Mouse (Mus musculus) forebrain, embryonic 14.5 days (tissue): ENCODE measurements around the gene Bahcc1. TPM values are rescaled to one million over a fixed set of nuclear protein-coding genes. Genes with fewer than 3 reads are reported as not detected.

Source experiments
- ATAC-seq: fragments of 200-750 bp; cut with Nextera tagmentation; 2 replicates; pipeline ENCODE4 v1.8.0; 2017; ENCODE audit warnings: mild to moderate bottlenecking, moderate library complexity
- DNase-seq: peaks from one replicate; pipeline ENCODE4 v3.0.0-alpha.2; 2015; ENCODE audit warnings: low spot score
- H3K27ac ChIP-seq: fragments of 300-500 bp; sonication (generic); 2 replicates; pipeline ENCODE4 v1.5.1; 2014; ENCODE audit warnings: low read depth, mild to moderate bottlenecking, control low read depth, low read length, moderate library complexity
- H3K27me3 ChIP-seq: fragments of 300-500 bp; sonication (generic); replicated peaks from 2 replicates; pipeline ENCODE4 v1.6.1; 2014; ENCODE audit warnings: low read length, control low read depth, mixed read lengths; ENCODE audit not compliant: control insufficient read depth, insufficient read depth
- H3K36me3 ChIP-seq: fragments of 300-500 bp; sonication (generic); 2 replicates; pipeline ENCODE4 v1.6.1; 2014; ENCODE audit warnings: low read length, control low read depth; ENCODE audit not compliant: control insufficient read depth, insufficient read depth
- H3K4me1 ChIP-seq: fragments of 300-500 bp; sonication (generic); 2 replicates; pipeline ENCODE4 v1.6.1; 2014; ENCODE audit warnings: antibody characterized with exemption, low read length, control low read depth; ENCODE audit not compliant: control insufficient read depth, insufficient read depth
- H3K4me2 ChIP-seq: fragments of 300-500 bp; sonication (generic); 2 replicates; pipeline ENCODE4 v1.6.1; 2014; ENCODE audit warnings: mild to moderate bottlenecking, control low read depth, low read length
- H3K4me3 ChIP-seq: fragments of 300-500 bp; sonication (generic); 2 replicates; pipeline ENCODE4 v1.5.1; 2014; ENCODE audit warnings: low read depth, low read length, control low read depth
- H3K9ac ChIP-seq: fragments of 300-500 bp; sonication (generic); 2 replicates; pipeline ENCODE4 v1.6.1; 2014; ENCODE audit warnings: mild to moderate bottlenecking, low read length, control low read depth, moderate library complexity
- H3K9me3 ChIP-seq: fragments of 300-500 bp; sonication (generic); replicated peaks from 2 replicates; pipeline ENCODE4 v1.6.1; 2016; ENCODE audit warnings: low read length, control low read depth, mixed read lengths; ENCODE audit not compliant: control insufficient read depth
- WGBS: fragments of 180-500 bp; shearing (Covaris S2); extraction: QIAGEN DNeasy Blood & Tissue Kit; methylation state at CpG from one replicate; pipeline ENCODE4 v1.1.7; 2014; 5-methylcytosine and 5-hydroxymethylcytosine counted together
- polyA plus RNA-seq: library from polyadenylated mRNA; unstranded; fragments of >200 nt; fragmentation: Nextera tagmentation; extraction: Ambion mirVana; gene quantifications from 2 replicates; pipeline ENCODE4 v1.2.1, GENCODE M21; 2014

Bahcc1 gene
- 12.6 and 14.5 TPM in 2 replicates for polyA plus RNA-seq

DNA sequence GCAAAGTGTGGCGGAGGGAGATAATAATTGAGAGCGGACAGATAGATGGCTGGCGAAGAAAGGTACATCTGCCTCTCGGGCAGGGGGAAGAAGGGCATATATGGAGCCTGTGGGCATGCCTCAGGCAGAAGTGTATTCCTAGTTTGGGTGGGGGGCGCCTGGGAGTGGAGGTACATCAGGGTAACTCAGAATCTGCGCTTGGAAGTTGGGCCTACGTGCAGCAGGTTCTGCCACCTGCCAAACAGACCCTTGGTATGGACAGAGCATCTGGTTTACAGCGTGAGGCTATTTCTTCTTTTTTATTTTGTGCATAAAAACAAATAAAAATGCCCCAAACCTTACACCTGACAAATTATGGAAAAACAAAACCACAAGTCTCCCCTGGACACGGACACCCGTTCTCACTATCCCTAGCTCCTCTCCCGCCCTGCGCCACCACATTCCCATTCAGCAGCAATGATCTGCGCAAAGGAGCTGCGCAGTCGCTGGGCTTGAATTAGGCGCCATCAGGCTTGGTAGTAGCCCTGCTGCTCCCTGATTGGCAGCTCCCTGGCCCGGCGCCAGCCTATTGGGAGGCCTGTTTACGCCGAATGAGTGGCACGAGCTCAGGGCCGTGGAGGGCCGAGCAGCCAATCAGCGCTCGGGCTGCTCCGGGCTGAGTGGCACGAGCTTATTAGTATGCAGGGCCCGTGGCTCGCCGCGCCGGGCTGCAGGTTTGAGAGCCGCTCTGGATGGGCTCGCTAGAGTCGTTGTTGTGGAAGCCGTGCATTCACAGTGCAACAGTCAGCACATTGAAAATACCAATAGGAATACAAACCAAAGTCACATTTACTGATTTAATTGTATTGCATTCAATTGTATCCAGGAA is at the start of gene Bahcc1:
Bahcc1 (plus strand) TSS at position 718 of the 868 bp plus-strand sequence.
- DNase-seq (peak; percentile 100), ATAC-seq (peak; percentile 94)
- Histone ChIP-seq H3K36me3 (0 out of 2 replicates have a peak, but pooled peaks cover 4% of the 10 kb centered on the region), H3K4me1 (peaks cover 27% of the 10 kb centered on the region), H3K4me2 (peak within 1 kb of the TSS; percentile 99), H3K9me3 (no peaks in the 10 kb centered on the region), H3K27ac (peak within 1 kb of the TSS; percentile 97), H3K9ac (peak within 1 kb of the TSS; percentile 100), H3K27me3 (no peaks in the 10 kb centered on the region), H3K4me3 (peak within 1 kb of the TSS; percentile 91)
- 1% methylated on average over 36 of the region's 36 CpGs for WGBS

DNA sequence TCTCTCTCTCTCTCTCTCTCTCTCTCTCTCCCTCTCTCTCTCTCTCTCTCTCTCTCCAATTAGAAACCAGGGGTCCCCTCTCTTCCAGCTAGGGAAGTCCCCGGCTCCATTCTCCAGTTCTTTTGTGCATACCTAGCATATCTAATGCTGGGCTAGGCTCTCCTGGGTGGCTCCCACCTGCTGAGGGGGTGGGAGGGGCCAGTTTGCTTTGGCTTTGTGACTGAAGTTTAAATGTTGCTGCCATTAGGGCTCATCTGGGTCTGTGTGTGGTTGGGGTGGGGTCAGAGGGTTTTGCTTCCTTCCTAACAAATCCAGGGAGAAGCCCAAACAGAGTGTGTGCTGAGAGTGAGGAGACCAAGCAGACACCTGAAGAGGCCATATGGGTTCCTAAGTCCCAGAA is 49.6 kb upstream of the Bahcc1 start:
- 19% methylated on average over 1 of the region's 1 CpGs for WGBS
- H3K4me3 ChIP-seq = no peak overlapping the region
- no peak for ATAC-seq

DNA sequence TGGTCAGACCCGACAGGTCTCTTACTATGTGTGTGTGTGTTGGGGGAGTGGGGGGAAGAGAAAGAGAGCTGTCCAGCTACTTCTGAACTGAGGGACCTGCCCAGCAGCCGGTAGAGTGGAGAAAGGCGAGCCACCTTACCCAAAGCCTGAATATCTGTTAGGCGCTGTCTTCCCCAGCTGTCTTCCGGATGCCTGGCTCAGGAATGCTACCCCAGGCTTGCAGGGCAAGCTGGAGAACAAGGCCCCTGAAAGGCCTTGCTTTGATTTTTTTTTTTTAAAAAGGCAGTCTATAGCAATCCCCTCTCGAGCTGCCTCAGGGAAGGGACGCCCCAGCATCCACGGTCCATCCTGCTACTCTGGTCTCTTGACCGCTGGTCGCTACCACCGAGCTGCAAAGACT is 49.0 kb upstream of the Bahcc1 start:
- Histone ChIP-seq H3K9ac (peak overlapping the region; percentile 99; the same call in 1 of the 2 replicates), H3K4me2 (peak overlapping the region; percentile 92), H3K36me3 (peaks cover 6% of the 10 kb centered on the region; the same call in 1 of the 2 replicates), H3K27me3 (no peaks in the 10 kb centered on the region), H3K4me3 (no peak overlapping the region), H3K9me3 (no peaks in the 10 kb centered on the region), H3K27ac (peak overlapping the region; percentile 87; the same call in 1 of the 2 replicates), H3K4me1 (peaks cover 35% of the 10 kb centered on the region)
- ATAC-seq = no peak
- peak; percentile 23 for DNase-seq
- WGBS = 36% methylated on average over 11 of the region's 11 CpGs

More for the DNA sequence above, 49.6 kb upstream of the Bahcc1 start:
- Histone ChIP-seq H3K27ac (peak overlapping the region; percentile 87; the same call in 1 of the 2 replicates), H3K4me1 (peaks cover 35% of the 10 kb centered on the region), H3K36me3 (peaks cover 6% of the 10 kb centered on the region; the same call in 1 of the 2 replicates), H3K27me3 (no peaks in the 10 kb centered on the region), H3K9me3 (no peaks in the 10 kb centered on the region), H3K4me2 (no peak overlapping the region), H3K9ac (peak overlapping the region; percentile 99; the same call in 1 of the 2 replicates)
- no peak for DNase-seq

DNA sequence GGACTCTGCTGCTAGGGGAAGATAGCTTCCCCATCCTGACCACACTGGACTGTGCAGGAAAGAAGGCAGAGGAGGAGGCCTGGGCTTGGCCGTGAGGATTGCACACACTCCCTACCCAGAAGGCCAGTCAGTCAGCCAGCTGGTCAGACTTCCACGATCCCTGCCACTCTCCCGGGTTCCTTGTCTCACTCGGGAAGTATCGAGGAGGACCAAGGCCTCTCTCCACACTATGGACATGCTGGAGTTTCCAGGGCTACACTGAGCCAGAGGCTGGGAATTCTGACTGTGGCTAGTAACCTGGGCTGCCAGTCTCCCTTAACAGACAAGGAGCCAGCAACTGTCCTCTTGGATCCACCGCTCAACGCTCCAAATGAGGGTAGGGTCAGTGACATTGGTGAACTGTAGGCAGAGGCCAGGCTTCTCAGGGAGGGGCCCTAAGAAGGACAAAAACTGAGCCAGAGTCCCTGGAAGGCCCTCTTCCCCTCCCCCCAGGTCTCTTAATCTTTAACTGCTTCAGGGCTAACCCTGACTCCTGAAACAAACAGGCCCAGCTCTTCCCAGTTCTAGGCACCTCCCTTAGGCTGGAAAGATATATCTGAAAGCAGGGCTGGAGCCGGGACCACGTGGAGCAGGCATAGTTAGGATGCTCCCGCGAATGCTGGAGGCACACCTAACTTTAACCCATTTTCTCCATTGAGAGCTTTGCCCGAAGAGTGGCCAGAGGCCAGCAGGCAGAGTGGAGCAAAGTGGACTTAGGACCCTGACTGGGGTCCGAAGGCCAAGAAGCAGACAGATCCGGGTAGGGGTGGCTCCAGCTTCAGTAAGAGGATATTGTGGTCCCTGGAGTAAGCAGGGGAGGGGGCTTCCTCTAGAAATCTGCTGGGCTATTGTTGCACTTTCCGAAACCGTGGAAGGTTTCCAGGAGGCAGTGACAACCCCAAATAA is 48.1 kb upstream of the Bahcc1 start:
- H3K9ac ChIP-seq = peak overlapping the region; percentile 99
- H3K4me1 ChIP-seq = peaks cover 35% of the 10 kb centered on the region
- 9% methylated on average over 16 of the region's 16 CpGs for WGBS
- no peaks in the 10 kb centered on the region for H3K9me3 ChIP-seq
- peak overlapping the region; percentile 92 for H3K4me2 ChIP-seq
- ATAC-seq (no peak), DNase-seq (peak; percentile 67)
- H3K36me3 ChIP-seq = peaks cover 6% of the 10 kb centered on the region; the same call in 1 of the 2 replicates
- H3K27me3 ChIP-seq = no peaks in the 10 kb centered on the region
- H3K27ac ChIP-seq = peak overlapping the region; percentile 87
- H3K4me3 ChIP-seq = peak overlapping the region; percentile 94

GRCm38 (mm10) chr11:120185316-120186141 is 47.2 kb upstream of the Bahcc1 start:
- peak overlapping the region; percentile 92 for H3K4me2 ChIP-seq
- H3K4me3 ChIP-seq = peak overlapping the region; percentile 94
- H3K36me3 ChIP-seq = peaks cover 6% of the 10 kb centered on the region; the same call in 1 of the 2 replicates
- H3K4me1 ChIP-seq = peaks cover 39% of the 10 kb centered on the region
- ATAC-seq (no peak), DNase-seq (peak; percentile 62)
- 1% methylated on average over 54 of the region's 54 CpGs for WGBS
- no peaks in the 10 kb centered on the region for H3K9me3 ChIP-seq
- H3K27me3 ChIP-seq = no peaks in the 10 kb centered on the region
- H3K27ac ChIP-seq = peak overlapping the region; percentile 87
- H3K9ac ChIP-seq = peak overlapping the region; percentile 99

DNA sequence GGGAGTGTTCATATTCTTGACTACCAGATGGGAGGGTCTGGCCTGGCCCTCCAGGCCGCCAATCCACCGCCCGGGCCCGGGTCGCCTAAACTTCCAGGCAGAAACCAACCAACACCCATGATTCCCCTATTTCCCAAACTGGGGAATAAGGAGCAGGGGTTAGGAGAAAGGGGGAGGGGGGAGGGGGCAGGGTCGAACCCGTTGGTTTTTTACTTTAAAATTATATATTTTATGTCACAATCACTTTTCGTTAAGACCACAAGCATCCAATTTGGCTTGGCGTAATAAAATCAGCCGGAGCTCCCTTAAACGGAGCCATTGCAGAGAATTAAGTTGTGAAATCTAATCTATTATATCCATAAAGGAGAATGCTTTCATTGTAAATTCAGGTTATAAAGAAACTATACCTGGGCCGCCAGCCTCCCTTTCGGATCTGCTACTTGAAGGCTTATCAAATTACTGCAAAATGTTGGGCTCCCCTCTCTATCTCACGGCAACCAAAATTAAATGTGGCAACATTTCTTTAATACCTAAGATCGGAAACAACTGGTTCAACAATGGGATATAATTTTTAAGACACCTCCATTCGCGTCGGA is 46.5 kb upstream of the Bahcc1 start:
- H3K4me1 ChIP-seq = peaks cover 41% of the 10 kb centered on the region
- no peaks in the 10 kb centered on the region for H3K9me3 ChIP-seq
- no peaks in the 10 kb centered on the region for H3K27me3 ChIP-seq
- WGBS = 5% methylated on average over 18 of the region's 18 CpGs
- peak; percentile 46 for DNase-seq
- H3K9ac ChIP-seq = peak overlapping the region; percentile 99
- peak overlapping the region; percentile 94 for H3K4me3 ChIP-seq
- H3K4me2 ChIP-seq = peak overlapping the region; percentile 92
- ATAC-seq = no peak
- peak overlapping the region; percentile 97 for H3K27ac ChIP-seq
- peaks cover 6% of the 10 kb centered on the region; the same call in 1 of the 2 replicates for H3K36me3 ChIP-seq

DNA sequence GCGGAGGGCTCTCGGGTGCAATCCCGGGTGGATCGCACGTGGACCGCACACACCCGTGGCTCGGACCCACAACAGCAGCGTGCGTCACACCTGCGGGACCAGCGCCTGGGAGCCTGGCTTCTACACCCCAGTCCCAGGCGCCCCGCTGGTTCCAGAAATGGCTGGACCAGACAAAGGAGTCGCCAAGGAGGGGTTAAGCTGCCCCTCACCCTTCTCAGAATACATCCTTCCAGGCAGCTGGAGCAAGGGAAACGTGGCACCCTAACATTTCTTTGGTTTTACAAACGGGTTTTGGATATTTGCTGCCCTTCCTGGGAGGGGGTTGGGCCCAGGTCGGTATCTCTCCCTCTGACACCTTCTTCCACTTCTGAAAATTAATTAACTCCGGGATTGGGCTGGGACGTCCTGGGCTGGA is 45.9 kb upstream of the Bahcc1 start:
- peak overlapping the region; percentile 97 for H3K27ac ChIP-seq
- peak overlapping the region; percentile 99 for H3K9ac ChIP-seq
- H3K4me3 ChIP-seq = peak overlapping the region; percentile 94
- H3K4me1 ChIP-seq = peaks cover 41% of the 10 kb centered on the region
- H3K36me3 ChIP-seq = peaks cover 6% of the 10 kb centered on the region; the same call in 1 of the 2 replicates
- under 1% methylated on average over 20 of the region's 20 CpGs for WGBS
- H3K4me2 ChIP-seq = peak overlapping the region; percentile 92
- no peaks in the 10 kb centered on the region for H3K27me3 ChIP-seq
- DNase-seq (no peak), ATAC-seq (no peak)
- no peaks in the 10 kb centered on the region for H3K9me3 ChIP-seq
